25 mouse cellular contexts compared by ENCODE assay signal in the genomic region with DNA sequence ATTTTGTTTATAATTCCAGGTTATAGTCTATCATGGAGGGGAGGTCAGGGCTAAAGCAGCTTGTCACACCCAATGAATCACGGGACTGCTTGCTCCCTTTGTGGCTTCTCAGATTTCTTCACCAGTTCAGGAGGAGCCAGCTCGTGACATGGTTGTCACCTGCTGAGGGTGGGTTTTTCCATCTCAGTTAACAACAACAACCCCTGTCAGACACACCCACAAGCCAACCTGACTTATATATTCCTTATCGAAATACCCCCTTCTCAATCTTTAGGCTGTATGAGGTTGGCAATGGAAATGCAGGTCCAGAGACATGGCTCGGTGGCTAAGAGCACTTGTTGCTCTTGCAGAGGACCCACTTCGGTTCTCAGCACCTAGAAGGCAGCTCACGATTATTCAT.
"Had no signal": no experiment of that assay in that cellular context is flagged by ENCODE, and none has a peak within 500 bp of the region (broad histone marks: within the 10 kb centered on the region; RNA-seq: fewer than 3 reads in every experiment).

No protein-coding gene starts in this region.

- H3K27me3 ChIP-seq: heart, embryonic 13.5 days; heart, embryonic 15.5 days; hindbrain, embryonic 13.5 days; hindbrain, embryonic 15.5 days; limb, embryonic 13.5 days; limb, embryonic 15.5 days; liver, embryonic 12.5 days had no signal

- ATAC-seq: hindbrain, postnatal 0 days; intestine, embryonic 16.5 days; liver, embryonic 12.5 days had no signal

- H3K4me3 ChIP-seq: gastrocnemius, adult 2 months; heart, embryonic 13.5 days; heart, embryonic 15.5 days; hindbrain, embryonic 13.5 days; hindbrain, embryonic 15.5 days; limb, embryonic 13.5 days; limb, embryonic 15.5 days; liver, embryonic 12.5 days had no signal

- H3K9me3 ChIP-seq: heart, embryonic 13.5 days; heart, embryonic 15.5 days; hindbrain, embryonic 13.5 days; hindbrain, embryonic 15.5 days; limb, embryonic 13.5 days; limb, embryonic 15.5 days; liver, embryonic 12.5 days had no signal

- H3K36me3 ChIP-seq: heart, embryonic 13.5 days; heart, embryonic 15.5 days; hindbrain, embryonic 13.5 days; hindbrain, embryonic 15.5 days; limb, embryonic 13.5 days; limb, embryonic 15.5 days; liver, embryonic 12.5 days had no signal

- H3K4me2 ChIP-seq: heart, embryonic 11.5 days; heart, embryonic 13.5 days; heart, embryonic 15.5 days; hindbrain, embryonic 13.5 days; hindbrain, embryonic 15.5 days; limb, embryonic 13.5 days; limb, embryonic 15.5 days; liver, embryonic 12.5 days had no signal

- DNase-seq: gastrocnemius, adult 2 months; gastrocnemius, postnatal 10 days; gastrocnemius, postnatal 25 days; heart, adult 18-20 months; heart, postnatal 14 days; heart, postnatal 36 days; kidney, adult 18-20 months; kidney, adult 9 months; kidney, postnatal 14 days; kidney, postnatal 36 days; layer of hippocampus, adult 9-11 months; layer of hippocampus, postnatal 36 days; left cerebral cortex, postnatal 4 days had no signal

- H3K27ac ChIP-seq: gastrocnemius, adult 2 months; heart, embryonic 13.5 days; heart, embryonic 15.5 days; hindbrain, embryonic 13.5 days; hindbrain, embryonic 15.5 days; hindbrain, postnatal 0 days; kidney, postnatal 0 days; limb, embryonic 13.5 days; limb, embryonic 15.5 days; liver, embryonic 12.5 days; liver, embryonic 14.5 days had no signal

- H3K4me1 ChIP-seq: heart, embryonic 13.5 days; heart, embryonic 15.5 days; hindbrain, embryonic 13.5 days; hindbrain, embryonic 15.5 days; liver, embryonic 12.5 days had no signal

- H3K9ac ChIP-seq: heart, embryonic 13.5 days; heart, embryonic 15.5 days; hindbrain, embryonic 13.5 days; hindbrain, embryonic 15.5 days; limb, embryonic 13.5 days; limb, embryonic 15.5 days; liver, embryonic 12.5 days; liver, embryonic 14.5 days had no signal
